Mouse (Mus musculus) small intestine, adult 2 months (tissue): Measurements from ENCODE around the gene Lsamp. TPM values are rescaled to one million over a fixed set of nuclear protein-coding genes. Genes with fewer than 3 reads are reported as not detected.

Experiments
- H3K27ac ChIP-seq: fragments of 200-500 bp; 2 replicates; pipeline ENCODE4 v1.5.1; 2012; ENCODE audit warnings: low read depth, low read length, control low read depth, inconsistent platforms; ENCODE audit not compliant: insufficient read depth
- H3K27me3 ChIP-seq: fragments of 200-500 bp; 2 replicates; pipeline ENCODE4 v1.6.1; 2012; ENCODE audit warnings: mild to moderate bottlenecking, moderate library complexity, low read length, inconsistent platforms; ENCODE audit not compliant: control insufficient read depth, insufficient read depth
- H3K36me3 ChIP-seq: fragments of 200-500 bp; 2 replicates; pipeline ENCODE4 v1.6.1; 2012; ENCODE audit warnings: mild to moderate bottlenecking, low read length, control low read depth, inconsistent platforms; ENCODE audit not compliant: control insufficient read depth, insufficient read depth
- H3K4me1 ChIP-seq: fragments of 200-500 bp; 2 replicates; pipeline ENCODE4 v1.6.1; 2012; ENCODE audit warnings: low read length, inconsistent platforms, mixed read lengths; ENCODE audit not compliant: control insufficient read depth, insufficient read depth, insufficient read length
- H3K4me3 ChIP-seq: fragments of 200-500 bp; 2 replicates; pipeline ENCODE4 v1.5.1; 2012; ENCODE audit warnings: low read depth, mild to moderate bottlenecking, control low read depth, inconsistent platforms, low read length, moderate library complexity
- CTCF ChIP-seq: fragments of 200-500 bp; IDR thresholded peaks from 2 replicates; pipeline ENCODE4 v1.5.1; 2012; ENCODE audit warnings: low read depth, mild to moderate bottlenecking, control low read depth, inconsistent platforms, low read length, moderate library complexity, mixed read lengths; ENCODE audit not compliant: insufficient replicate concordance, insufficient read length; ENCODE audit errors: extremely low read depth
- POLR2A ChIP-seq: fragments of 200-500 bp; IDR thresholded peaks from 2 replicates; pipeline ENCODE4 v1.6.1; 2012; ENCODE audit warnings: low read depth, mild to moderate bottlenecking, control low read depth, inconsistent platforms, low read length, moderate library complexity
- WGBS: fragments of 180-500 bp; shearing (Covaris S2); methylation state at CpG from one replicate; pipeline ENCODE4 v1.1.7; 2018; 5-methylcytosine and 5-hydroxymethylcytosine counted together
- polyA plus RNA-seq: library from polyadenylated mRNA; depleted of rRNA; stranded (reverse); fragments of >200 nt; gene quantifications from 2 replicates; pipeline ENCODE4 v1.2.3, GENCODE M21; 2012

The Lsamp gene
- polyA plus RNA-seq, 1 experiment, result 0.08 TPM

DNA sequence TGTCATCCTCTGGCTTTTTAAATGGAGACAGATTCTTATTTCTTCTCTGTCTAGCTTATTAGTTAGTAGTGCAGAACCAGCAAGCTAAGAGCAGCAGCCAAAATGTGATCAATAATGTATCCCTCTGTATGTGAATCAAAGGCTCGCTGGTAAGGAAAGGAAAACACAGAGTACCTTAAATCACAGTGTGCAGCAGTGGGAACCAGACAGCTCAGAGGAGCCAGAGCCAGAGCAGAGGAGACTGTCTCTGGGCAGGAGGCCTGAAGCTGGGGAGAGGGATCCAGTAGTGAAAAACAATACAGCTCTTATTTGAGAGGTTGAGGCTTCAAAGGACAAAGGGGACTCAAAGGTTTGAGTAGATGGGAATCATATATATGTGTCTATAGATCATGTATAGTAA lies 857.6 kb downstream of the Lsamp start:
- WGBS, result 48% methylated on average over 1 of the region's 1 CpGs
- Histone ChIP-seq H3K36me3 (no peaks in the 10 kb centered on the region), H3K4me1 (no peaks in the 10 kb centered on the region), H3K27ac (no peak overlapping the region), H3K4me3 (no peak overlapping the region), H3K27me3 (no peaks in the 10 kb centered on the region)
- no peak for TF ChIP-seq POLR2A
- TF ChIP-seq CTCF, result no peak

DNA sequence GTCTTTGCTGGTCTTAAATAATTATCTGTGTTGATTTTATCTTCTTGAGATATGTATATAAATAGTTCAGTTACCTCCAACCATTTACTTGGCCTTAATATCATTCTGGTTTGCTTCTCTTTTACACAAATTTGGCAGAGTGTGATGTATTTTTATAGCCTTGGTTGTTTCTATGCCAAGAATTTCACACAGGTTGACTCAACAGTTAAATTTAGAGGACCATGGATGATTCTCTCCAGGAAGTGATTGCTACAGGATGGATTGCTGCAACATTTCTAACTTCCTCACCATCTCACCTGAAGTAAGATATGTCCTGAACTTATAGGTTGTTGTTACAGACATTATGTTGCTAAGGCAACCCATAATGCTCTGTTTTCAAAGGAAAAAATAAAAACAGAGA lies 882.6 kb downstream of the Lsamp start:
- no peaks in the 10 kb centered on the region for H3K4me1 ChIP-seq
- no peaks in the 10 kb centered on the region for H3K27me3 ChIP-seq
- no peak overlapping the region for H3K4me3 ChIP-seq
- H3K36me3 ChIP-seq, result no peaks in the 10 kb centered on the region
- no peak for TF ChIP-seq POLR2A
- TF ChIP-seq CTCF, result no peak
- no peak overlapping the region for H3K27ac ChIP-seq

DNA sequence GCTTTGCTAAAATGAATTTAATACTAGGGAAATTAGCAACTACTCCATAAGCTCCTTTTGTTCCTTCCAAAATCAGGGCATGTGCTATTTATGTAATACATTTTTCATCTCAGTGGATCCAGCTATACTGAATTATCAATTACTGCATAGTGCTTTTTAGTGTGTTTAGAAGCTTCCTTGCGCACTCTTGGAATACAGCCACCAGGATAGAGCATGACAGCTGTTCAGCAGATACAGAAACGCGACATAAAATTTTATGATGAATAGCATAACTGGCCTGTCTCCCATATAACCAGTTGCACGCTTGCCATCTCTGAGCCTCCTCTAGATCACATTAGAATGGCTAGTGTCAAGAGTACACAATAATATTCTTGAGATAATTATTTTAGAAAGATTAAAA lies 894.1 kb downstream of the Lsamp start:
- Histone ChIP-seq H3K4me1 (no peaks in the 10 kb centered on the region), H3K27ac (no peak overlapping the region), H3K4me3 (no peak overlapping the region), H3K36me3 (no peaks in the 10 kb centered on the region), H3K27me3 (no peaks in the 10 kb centered on the region)
- WGBS, result 77% methylated on average over 4 of the region's 4 CpGs
- TF ChIP-seq CTCF (no peak), POLR2A (no peak)

DNA sequence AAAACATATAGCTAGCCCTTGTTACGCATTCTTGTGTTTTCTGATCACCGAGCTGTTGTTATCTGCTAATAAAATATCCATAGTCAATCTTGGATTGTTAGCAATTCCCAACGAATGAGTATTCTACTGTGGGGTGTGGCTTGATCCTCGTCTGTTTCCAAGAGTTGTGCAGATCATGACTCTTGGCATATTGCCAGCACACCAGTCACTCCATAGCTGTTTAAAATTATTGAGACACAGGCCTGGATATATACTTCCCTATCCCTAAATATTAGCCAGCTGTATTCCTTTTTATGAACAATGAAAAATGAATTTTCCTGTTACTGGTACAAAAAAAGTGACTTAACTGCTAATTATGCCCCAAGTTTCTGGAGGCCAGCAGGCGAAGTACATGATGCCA lies 897.8 kb downstream of the Lsamp start:
- WGBS, result 49% methylated on average over 5 of the region's 5 CpGs
- Histone ChIP-seq H3K36me3 (no peaks in the 10 kb centered on the region), H3K4me1 (no peaks in the 10 kb centered on the region), H3K27ac (no peak overlapping the region), H3K27me3 (no peaks in the 10 kb centered on the region), H3K4me3 (no peak overlapping the region)
- TF ChIP-seq POLR2A, result no peak
- TF ChIP-seq CTCF, result no peak

DNA sequence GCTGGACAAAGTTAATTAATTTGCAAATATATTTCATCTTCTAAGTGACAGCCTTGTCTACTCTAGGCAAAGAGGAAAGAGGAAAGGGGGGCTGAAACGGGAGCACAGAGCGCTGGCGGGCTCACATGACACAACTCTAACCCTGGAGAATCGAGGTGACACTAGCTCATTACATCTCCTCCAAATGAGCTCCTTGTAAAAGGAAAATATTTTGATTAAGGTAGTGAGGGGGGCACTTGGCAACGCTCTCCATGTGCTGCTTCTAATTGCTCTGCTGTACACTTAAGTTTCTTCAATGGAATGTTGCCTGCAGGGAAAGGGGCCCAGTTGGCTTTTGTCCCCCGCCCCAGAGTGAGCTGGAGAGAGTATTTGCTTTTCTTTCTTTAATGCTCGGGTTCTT lies 907.2 kb downstream of the Lsamp start:
- TF ChIP-seq POLR2A (no peak), CTCF (no peak)
- H3K36me3 ChIP-seq, result no peaks in the 10 kb centered on the region
- H3K27ac ChIP-seq, result no peak overlapping the region
- no peak overlapping the region for H3K4me3 ChIP-seq
- 36% methylated on average over 7 of the region's 7 CpGs for WGBS
- no peaks in the 10 kb centered on the region for H3K27me3 ChIP-seq
- H3K4me1 ChIP-seq, result no peaks in the 10 kb centered on the region

DNA sequence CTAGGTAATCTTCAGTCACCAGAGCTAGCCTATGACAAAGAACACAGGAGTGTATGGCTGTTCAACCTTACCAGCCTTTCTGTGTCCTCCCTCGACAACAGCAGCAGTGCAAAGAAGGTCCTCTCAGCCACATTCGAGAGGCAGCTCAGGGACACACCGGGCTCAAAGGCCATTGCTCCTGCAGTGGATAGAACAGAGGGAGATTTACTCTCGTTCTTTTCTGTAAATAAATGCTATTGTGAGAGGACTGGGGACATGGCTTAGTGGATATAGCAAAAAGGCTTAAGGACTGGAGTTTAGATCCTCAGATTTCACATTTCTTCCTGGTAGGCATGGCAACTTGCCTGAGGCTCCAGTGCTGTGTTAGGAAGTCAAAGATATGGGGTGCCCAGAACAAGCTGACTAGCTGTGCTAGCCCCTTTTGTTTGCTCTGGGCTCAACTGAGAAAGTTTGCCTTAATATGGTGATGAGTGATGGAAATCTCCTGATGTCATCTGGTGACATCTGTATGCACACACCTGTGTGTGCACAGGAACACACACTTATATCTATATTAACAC lies 913.7 kb downstream of the Lsamp start:
- Histone ChIP-seq H3K4me3 (no peak overlapping the region), H3K36me3 (no peaks in the 10 kb centered on the region), H3K4me1 (no peaks in the 10 kb centered on the region), H3K27ac (no peak overlapping the region), H3K27me3 (no peaks in the 10 kb centered on the region)
- TF ChIP-seq CTCF, result no peak
- no peak for TF ChIP-seq POLR2A
- 50% methylated on average over 4 of the region's 4 CpGs for WGBS

DNA sequence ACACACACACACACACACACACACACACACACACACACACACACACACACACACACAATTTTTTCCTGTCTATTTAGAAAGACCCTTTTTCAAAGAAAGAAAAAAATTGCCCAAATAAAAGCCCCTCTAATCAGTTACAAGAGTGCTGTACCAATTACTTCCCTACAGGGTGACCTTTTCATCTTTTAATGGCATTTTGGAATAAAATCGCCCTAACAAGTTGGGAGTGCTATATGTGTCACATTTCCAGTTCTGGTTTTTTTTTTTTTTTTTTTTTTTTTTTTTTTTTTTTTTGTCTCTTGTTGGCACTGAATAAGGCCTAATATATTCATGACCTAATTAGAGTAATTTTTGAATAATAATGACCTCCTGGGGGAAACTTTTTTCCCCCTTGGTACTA lies 923.7 kb downstream of the Lsamp start:
- TF ChIP-seq POLR2A, result no peak
- TF ChIP-seq CTCF, result no peak
- 56% methylated on average over 1 of the region's 1 CpGs for WGBS
- Histone ChIP-seq H3K27me3 (no peaks in the 10 kb centered on the region), H3K4me1 (no peaks in the 10 kb centered on the region), H3K27ac (no peak overlapping the region), H3K4me3 (no peak overlapping the region), H3K36me3 (no peaks in the 10 kb centered on the region)

DNA sequence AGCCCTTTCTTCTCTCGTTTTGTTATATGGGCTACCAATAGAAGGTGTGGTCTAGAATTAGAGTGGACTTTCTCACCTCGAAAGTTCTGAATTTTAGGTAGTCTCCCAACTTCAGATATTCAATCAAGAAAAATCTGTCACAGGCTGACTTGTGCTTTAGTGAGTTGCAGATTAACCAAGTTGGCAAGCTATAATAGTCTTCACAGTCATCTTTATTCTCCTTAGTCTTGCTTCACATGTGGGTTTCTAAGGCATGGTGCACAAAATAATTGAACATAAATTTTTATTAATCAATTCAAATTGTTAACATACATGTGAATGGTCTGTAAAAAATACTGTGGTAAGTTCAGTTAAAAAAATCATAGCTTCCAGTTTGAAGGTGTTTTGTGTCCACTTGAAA lies 930.0 kb downstream of the Lsamp start:
- Histone ChIP-seq H3K4me1 (no peaks in the 10 kb centered on the region), H3K4me3 (no peak overlapping the region), H3K36me3 (no peaks in the 10 kb centered on the region), H3K27ac (no peak overlapping the region), H3K27me3 (no peaks in the 10 kb centered on the region)
- no peak for TF ChIP-seq POLR2A
- WGBS, result 70% methylated on average over 2 of the region's 2 CpGs
